Mouse (Mus musculus) thymus, adult 2 months (tissue): ENCODE results near the gene Dnah6.

Experiments used
- CTCF ChIP-seq: fragments of 200-500 bp; IDR thresholded peaks from 2 replicates; pipeline ENCODE4 v1.5.1; 2012; ENCODE audit warnings: mild to moderate bottlenecking, control low read depth, low read length, moderate library complexity, borderline replicate concordance; ENCODE audit not compliant: control insufficient read depth, poor library complexity, insufficient read depth; ENCODE audit errors: extremely low read depth
- POLR2A ChIP-seq: fragments of 200-500 bp; IDR thresholded peaks from 2 replicates; pipeline ENCODE4 v1.6.1; 2012; ENCODE audit warnings: mild to moderate bottlenecking, low read length, control low read depth, moderate library complexity; ENCODE audit not compliant: control insufficient read depth, poor library complexity, insufficient read depth; ENCODE audit errors: extremely low read depth

GRCm38 (mm10) chr6:73254307-73255228, 33.1 kb upstream of the Dnah6 start:
- TF ChIP-seq CTCF (no peak), POLR2A (no peak)
